Mouse (Mus musculus) spleen, postnatal 0 days (tissue): ENCODE data around the gene Klhl33. TPM values are rescaled to one million over a fixed set of nuclear protein-coding genes. Genes with fewer than 3 reads are reported as not detected.

Experiments used
- polyA plus RNA-seq: library from polyadenylated mRNA; unstranded; fragments of >200 nt; fragmentation: Nextera tagmentation; extraction: Ambion mirVana; gene quantifications from 2 replicates; pipeline ENCODE4 v1.2.1, GENCODE M21; 2015

The Klhl33 gene
- 0.16 and 0.24 TPM in 2 replicates for polyA plus RNA-seq

GRCm38 (mm10) chr14:50897374-50897765 lies at the start of gene Klhl33:
Klhl33 (minus strand) TSS chr14:50897507.

DNA sequence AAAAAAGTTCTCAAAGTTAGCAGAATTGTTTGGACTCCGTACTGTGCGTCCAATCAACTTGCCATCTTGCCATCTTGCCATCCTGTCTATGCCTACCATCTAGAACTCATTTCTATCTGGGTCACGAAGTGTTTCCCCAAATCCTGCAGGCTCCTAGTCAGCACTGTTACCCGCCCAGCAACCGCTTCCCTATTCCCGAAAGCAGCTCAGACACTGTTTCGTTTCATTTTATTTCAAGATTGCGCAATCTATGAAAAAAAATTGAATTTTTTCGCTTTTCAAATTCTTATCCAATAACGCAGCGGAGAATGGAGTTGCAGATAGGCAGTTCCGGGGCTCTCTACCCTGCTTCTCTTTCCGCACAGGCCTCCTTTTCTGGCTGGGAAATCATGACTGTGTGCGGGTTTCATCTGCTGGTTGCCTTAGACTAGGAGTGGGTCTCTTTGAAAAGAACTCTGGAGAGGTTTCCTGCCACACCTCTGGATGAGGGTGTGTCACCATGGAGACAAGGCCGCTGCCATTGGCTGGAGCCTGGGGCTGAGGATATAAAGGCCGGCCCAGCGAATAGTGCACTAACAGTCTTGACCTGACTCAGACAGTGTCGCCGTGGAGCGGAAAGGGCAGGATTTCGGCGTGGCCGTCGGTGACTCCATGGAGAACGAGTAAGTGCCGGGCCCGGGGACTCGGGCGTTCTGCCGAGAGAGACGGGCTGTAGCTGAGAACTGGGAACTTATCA lies 46.8 kb upstream of the Klhl33 start, which contains the start of gene Gm49342:
Gene Gm49342 (plus strand): TSS at position 586 of the 736 bp plus-strand sequence.

GRCm38 (mm10) chr14:50930754-50931492 lies 33.6 kb upstream of the Klhl33 start, which contains the start of the genes Pip4p1 and Pnp:
Pip4p1 (minus strand) TSS chr14:50930856.
Pnp (plus strand) TSS chr14:50931082.

GRCm38 (mm10) chr14:50924281-50925064 lies 27.2 kb upstream of the Klhl33 start, which contains the start of the genes Osgep and Apex1:
Osgep (minus strand) TSS chr14:50924893.
Apex1 (plus strand) TSS chr14:50924968.

DNA sequence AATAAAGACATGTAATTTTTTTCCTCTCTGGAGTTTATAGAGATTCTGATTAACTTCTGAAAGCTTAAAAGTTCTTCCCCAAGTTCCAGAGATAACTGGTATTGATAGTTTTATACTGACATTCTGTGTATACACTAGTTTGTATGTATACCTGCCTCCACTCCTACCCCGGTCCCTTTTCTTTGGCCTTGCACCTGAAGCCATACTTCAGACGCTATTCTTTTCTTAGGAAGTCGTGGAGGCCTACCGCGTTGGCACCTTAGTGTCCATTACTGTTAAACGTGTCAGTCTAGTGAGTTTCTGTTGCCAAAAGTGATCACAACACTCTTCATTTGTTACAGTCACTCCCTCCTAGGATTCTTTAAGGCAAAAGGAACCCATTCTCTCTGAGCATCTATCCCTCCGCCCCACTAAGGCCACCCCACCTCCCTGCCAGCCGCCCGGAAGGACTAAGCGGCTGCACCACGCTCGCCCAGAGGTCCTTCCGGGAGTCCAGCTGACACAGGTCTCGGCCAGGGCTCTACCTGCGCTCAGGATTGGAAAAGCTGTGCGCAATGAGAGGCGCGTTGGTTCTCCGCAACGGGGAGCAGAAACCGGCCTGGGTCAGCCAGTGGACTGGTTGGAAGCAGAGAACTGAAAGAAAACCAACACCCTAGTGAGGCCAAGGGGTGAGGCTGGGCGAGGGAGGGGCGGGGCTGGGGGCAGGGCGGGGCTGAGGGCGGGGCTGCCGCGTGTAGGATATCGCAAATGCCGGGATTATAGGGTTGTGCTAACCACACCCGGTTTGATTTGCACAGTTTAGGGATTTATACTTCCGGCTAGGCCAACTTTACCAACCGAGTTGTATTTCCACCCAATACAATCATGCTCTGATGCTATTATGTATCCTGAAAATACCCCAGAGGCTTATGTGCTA lies 27.2 kb downstream of the Klhl33 start, which contains the start of gene Tep1:
Gene Tep1 (minus strand): TSS at position 672 of the 916 bp plus-strand sequence.

Other genes with a start within 250 kb of the Klhl33 start
- not detected in 2 replicates for gene Olfr747, start 204.3 kb downstream of the Klhl33 start, polyA plus RNA-seq
- not detected in 2 replicates for gene Olfr748, start 190.1 kb downstream of the Klhl33 start, polyA plus RNA-seq
- gene Olfr749, start 152.4 kb downstream of the Klhl33 start, polyA plus RNA-seq: not detected in 2 replicates
- 27.9 and 32.0 TPM in 2 replicates for gene Ttc5, start 112.0 kb downstream of the Klhl33 start, polyA plus RNA-seq
- not detected in 2 replicates for gene Ccnb1ip1, start 89.8 kb downstream of the Klhl33 start, polyA plus RNA-seq
- 44.8 and 46.3 TPM in 2 replicates for gene Parp2, start 89.7 kb downstream of the Klhl33 start, polyA plus RNA-seq
- gene Tep1, start 26.9 kb downstream of the Klhl33 start, polyA plus RNA-seq: 9.8 and 14.8 TPM in 2 replicates
- 73.5 and 76.4 TPM in 2 replicates for gene Osgep, start 27.4 kb upstream of the Klhl33 start, polyA plus RNA-seq
- 94.3 and 96.1 TPM in 2 replicates for gene Apex1, start 27.5 kb upstream of the Klhl33 start, polyA plus RNA-seq
- 25.7 and 27.4 TPM in 2 replicates for gene Pip4p1, start 33.3 kb upstream of the Klhl33 start, polyA plus RNA-seq
- gene Pnp, start 33.6 kb upstream of the Klhl33 start, polyA plus RNA-seq: 129 and 140 TPM in 2 replicates
- gene Gm49342, start 47.0 kb upstream of the Klhl33 start, polyA plus RNA-seq: not detected in 2 replicates
- 21.4 and 25.9 TPM in 2 replicates for gene Pnp2, start 58.5 kb upstream of the Klhl33 start, polyA plus RNA-seq
- gene Rnase10, start 110.2 kb upstream of the Klhl33 start, polyA plus RNA-seq: 0.07 and 0.11 TPM in 2 replicates
- gene Rnase9, start 144.4 kb upstream of the Klhl33 start, polyA plus RNA-seq: not detected in 2 replicates
- gene Rnase11, start 152.7 kb upstream of the Klhl33 start, polyA plus RNA-seq: not detected in 2 replicates
- 4.3 and 5.3 TPM in 2 replicates for gene Rnase12, start 160.2 kb upstream of the Klhl33 start, polyA plus RNA-seq
- gene Olfr750, start 176.9 kb upstream of the Klhl33 start, polyA plus RNA-seq: not detected in 2 replicates
- 24.0 and 29.5 TPM in 2 replicates for gene Rnase4, start 193.6 kb upstream of the Klhl33 start, polyA plus RNA-seq
- 3.8 and 4.9 TPM in 2 replicates for gene Ang, start 193.6 kb upstream of the Klhl33 start, polyA plus RNA-seq
- not detected in 2 replicates for gene Eddm3b, start 216.9 kb upstream of the Klhl33 start, polyA plus RNA-seq
- gene Rnase6, start 226.4 kb upstream of the Klhl33 start, polyA plus RNA-seq: 17.2 and 18.7 TPM in 2 replicates
- gene Rnase1, start 249.3 kb upstream of the Klhl33 start, polyA plus RNA-seq: 9.1 and 26.1 TPM in 2 replicates